Mouse (Mus musculus): ENCODE measurements at regions not wholly inside any gene's neighbourhood (a gene's known extent, or its start where the extent isn't known, plus 50 kb on each side); places are given as distances from the start of the nearest gene placed in this dataset.

GRCm38 (mm10) chr9:32815473-32815872, 179.5 kb downstream of the Ets1 start:
- DNase-seq: no peak

- DNase-seq: peak; percentile 57
Observed at GRCm38 (mm10) chr9:32816649-32817425, 180.8 kb downstream of the Ets1 start.

- DNase-seq: no peak
Observed at GRCm38 (mm10) chr9:32817442-32818358, 181.7 kb downstream of the Ets1 start.

GRCm38 (mm10) chr9:32823439-32824133, 187.6 kb downstream of the Ets1 start:
- no peak for DNase-seq

- no peak for DNase-seq
Observed at GRCm38 (mm10) chr9:32824134-32824531, 188.1 kb downstream of the Ets1 start.

- DNase-seq: no peak
Observed at GRCm38 (mm10) chr9:32830268-32830891, 194.4 kb downstream of the Ets1 start.

GRCm38 (mm10) chr9:32833373-32833772, 197.4 kb downstream of the Ets1 start:
- no peak for DNase-seq

- no peak for DNase-seq
Observed at GRCm38 (mm10) chr9:32834751-32835625, 199.0 kb downstream of the Ets1 start.

GRCm38 (mm10) chr9:32835626-32835971, 199.6 kb downstream of the Ets1 start:
- no peak for DNase-seq

GRCm38 (mm10) chr9:32836371-32836770, 200.3 kb downstream of the Ets1 start:
- no peak for DNase-seq

- no peak for DNase-seq
Observed at GRCm38 (mm10) chr9:32847361-32847760, 211.3 kb downstream of the Ets1 start.

- DNase-seq: no peak
Observed at GRCm38 (mm10) chr9:32852282-32852681, 216.3 kb downstream of the Ets1 start.

- DNase-seq: no peak
Observed at GRCm38 (mm10) chr9:32863286-32863685, 227.3 kb downstream of the Ets1 start.

- DNase-seq: no peak
Observed at GRCm38 (mm10) chr9:32868936-32869335, 232.9 kb downstream of the Ets1 start.

GRCm38 (mm10) chr9:32874306-32874875, 238.4 kb downstream of the Ets1 start:
- DNase-seq: peak; percentile 20

GRCm38 (mm10) chr9:32882819-32883587, 247.0 kb downstream of the Ets1 start:
- DNase-seq: no peak

GRCm38 (mm10) chr9:32886008-32886650, 250.1 kb downstream of the Ets1 start:
- peak; percentile 43 for DNase-seq

GRCm38 (mm10) chr9:32899801-32900200, 263.8 kb downstream of the Ets1 start:
- DNase-seq: no peak

- peak; percentile 75 for DNase-seq
Observed at GRCm38 (mm10) chr9:32901287-32901686, 265.3 kb downstream of the Ets1 start.

- peak; percentile 52 for DNase-seq
Observed at GRCm38 (mm10) chr9:32906233-32906872, 270.3 kb downstream of the Ets1 start.

Data from kidney, adult 11 months (tissue).